Mouse (Mus musculus) stomach, embryonic 16.5 days (tissue): ENCODE measurements around the gene Irf2. TPM values are rescaled to one million over a fixed set of nuclear protein-coding genes. Genes with fewer than 3 reads are reported as not detected.

Experiments used
- ATAC-seq: fragments of 200-750 bp; cut with Nextera tagmentation; 2 replicates; pipeline ENCODE4 v1.8.0; 2017; ENCODE audit warnings: moderate number of reproducible peaks, moderate TSS enrichment; ENCODE audit not compliant: insufficient read depth, low FRiP score
- H3K27ac ChIP-seq: fragments of 300-500 bp; sonication (generic); 2 replicates; pipeline ENCODE4 v1.5.1; 2014; ENCODE audit warnings: low read length
- H3K27me3 ChIP-seq: fragments of 300-500 bp; sonication (generic); 2 replicates; pipeline ENCODE4 v1.6.1; 2014; ENCODE audit warnings: low read length, control low read depth, mixed read lengths; ENCODE audit not compliant: control insufficient read depth, insufficient read depth
- H3K36me3 ChIP-seq: fragments of 300-500 bp; sonication (generic); 2 replicates; pipeline ENCODE4 v1.6.1; 2014; ENCODE audit warnings: low read length; ENCODE audit not compliant: control insufficient read depth, insufficient read depth
- H3K4me1 ChIP-seq: fragments of 300-500 bp; sonication (generic); 2 replicates; pipeline ENCODE4 v1.6.1; 2014; ENCODE audit warnings: low read length, control low read depth, mixed read lengths; ENCODE audit not compliant: control insufficient read depth, insufficient read depth
- H3K4me2 ChIP-seq: fragments of 300-500 bp; sonication (generic); 2 replicates; pipeline ENCODE4 v1.6.1; 2014; ENCODE audit warnings: low read depth, low read length, mixed read lengths
- H3K4me3 ChIP-seq: fragments of 300-500 bp; sonication (generic); replicated peaks from 2 replicates; pipeline ENCODE4 v1.5.1; 2014; ENCODE audit warnings: mild to moderate bottlenecking, low read length
- H3K9ac ChIP-seq: fragments of 300-500 bp; sonication (generic); 2 replicates; pipeline ENCODE4 v1.6.1; 2014; ENCODE audit warnings: low read length
- H3K9me3 ChIP-seq: fragments of 300-500 bp; sonication (generic); replicated peaks from 2 replicates; pipeline ENCODE4 v1.6.1; 2016; ENCODE audit warnings: low read length, control low read depth; ENCODE audit not compliant: control insufficient read depth
- WGBS: fragments of 180-500 bp; shearing (Covaris S2); extraction: QIAGEN DNeasy Blood & Tissue Kit; methylation state at CpG from one replicate; pipeline ENCODE4 v1.1.7; 2014; 5-methylcytosine and 5-hydroxymethylcytosine counted together
- polyA plus RNA-seq: library from polyadenylated mRNA; unstranded; fragments of >200 nt; fragmentation: Nextera tagmentation; extraction: Ambion mirVana; gene quantifications from 2 replicates; pipeline ENCODE4 v1.2.1, GENCODE M21; 2015

Gene Irf2
- polyA plus RNA-seq, 1 experiment from 2014 or later: 27.5 TPM

DNA sequence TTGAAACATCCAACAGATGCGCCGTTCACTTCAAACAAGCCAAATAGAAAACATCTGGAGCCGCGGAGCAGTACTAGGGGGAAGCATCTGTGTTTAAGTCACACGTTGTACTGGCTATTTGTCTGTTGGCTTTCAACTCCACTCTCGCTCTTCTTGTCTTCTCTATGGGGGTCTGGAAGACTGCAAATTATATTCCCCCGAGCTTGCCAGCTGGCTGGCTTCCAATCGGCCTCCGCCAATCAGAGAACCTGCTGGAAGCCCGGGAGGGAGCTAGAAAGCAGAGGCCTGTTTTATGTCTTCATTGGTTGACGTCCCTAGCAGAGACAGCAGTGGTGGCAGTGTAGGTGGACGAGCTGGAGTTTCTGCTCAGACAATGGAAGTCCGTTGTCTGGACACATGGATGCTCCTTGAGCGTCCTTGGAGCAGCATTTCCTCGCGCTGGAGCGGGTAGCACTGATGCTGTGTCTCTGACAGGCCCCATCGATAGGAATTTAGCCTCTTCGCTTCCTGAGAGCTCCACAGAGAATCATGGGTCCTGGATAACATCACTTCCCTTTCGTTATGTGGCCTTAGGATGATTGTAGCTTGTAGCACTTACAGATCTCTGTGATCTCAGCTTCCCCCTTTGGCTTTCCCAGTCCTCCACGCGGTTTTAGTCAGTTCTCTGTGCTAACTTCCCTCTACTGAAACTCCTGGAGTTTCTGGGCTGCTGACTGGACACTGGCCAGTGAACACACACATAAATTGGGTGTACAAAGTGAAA lies 153.2 kb downstream of the Irf2 start:
- H3K27me3 ChIP-seq: no peaks in the 10 kb centered on the region
- peak; percentile 87 for ATAC-seq
- no peaks in the 10 kb centered on the region for H3K36me3 ChIP-seq
- H3K9me3 ChIP-seq: no peaks in the 10 kb centered on the region
- peak overlapping the region; percentile 44; the same call in 1 of the 2 replicates for H3K9ac ChIP-seq
- peak overlapping the region; percentile 40 for H3K4me2 ChIP-seq
- 0 out of 2 replicates have a peak overlapping the region, but pooled peaks have one; percentile 9 for H3K4me3 ChIP-seq
- 44% methylated on average over 22 of the region's 22 CpGs for WGBS
- peak overlapping the region; percentile 93 for H3K27ac ChIP-seq
- H3K4me1 ChIP-seq: peaks cover 30% of the 10 kb centered on the region

DNA sequence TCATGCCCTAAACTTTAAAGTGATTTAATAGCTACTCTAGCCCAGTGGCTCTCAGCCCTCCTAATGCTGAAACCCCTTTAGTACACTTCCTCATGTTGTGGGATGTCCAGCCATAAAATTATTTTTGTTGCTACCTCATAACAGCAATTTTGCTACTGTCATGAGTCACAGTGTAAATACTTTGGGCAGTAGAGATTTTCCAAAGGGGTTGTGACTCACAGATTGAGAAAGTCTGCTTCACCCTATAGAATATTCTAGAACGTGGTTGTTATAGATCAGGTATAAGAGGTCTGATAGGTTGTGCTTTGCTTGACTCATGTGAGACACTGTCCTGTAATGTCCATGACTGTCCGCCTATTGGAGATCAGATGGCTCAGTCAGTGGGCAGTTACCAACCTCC lies 154.9 kb downstream of the Irf2 start:
- no peaks in the 10 kb centered on the region for H3K36me3 ChIP-seq
- H3K4me1 ChIP-seq: peaks cover 13% of the 10 kb centered on the region; the same call in 1 of the 2 replicates
- H3K4me2 ChIP-seq: no peak overlapping the region
- H3K27ac ChIP-seq: no peak overlapping the region
- no peak overlapping the region for H3K4me3 ChIP-seq
- no peaks in the 10 kb centered on the region for H3K27me3 ChIP-seq
- H3K9me3 ChIP-seq: no peaks in the 10 kb centered on the region
- ATAC-seq: no peak
- 91% methylated on average over 2 of the region's 2 CpGs for WGBS
- H3K9ac ChIP-seq: no peak overlapping the region

DNA sequence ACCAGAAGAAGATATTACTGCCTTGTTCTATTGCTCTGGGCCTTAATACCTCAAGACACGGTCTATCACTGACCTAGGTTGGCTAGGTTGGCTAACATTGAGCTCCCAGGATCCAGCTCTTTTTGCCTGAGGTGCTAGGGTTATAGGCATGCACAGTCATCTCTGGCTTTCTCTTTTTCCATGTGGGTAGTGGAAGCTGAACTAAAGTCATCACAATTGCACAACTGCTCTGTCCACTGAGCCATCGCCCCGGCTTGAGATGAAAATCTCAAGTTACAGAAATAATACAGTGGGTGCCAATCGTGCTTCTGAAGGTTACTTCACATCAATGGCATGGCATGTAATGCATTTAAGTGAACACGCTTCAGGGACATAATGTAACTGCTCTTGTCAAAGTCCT lies 156.5 kb downstream of the Irf2 start:
- H3K27ac ChIP-seq: no peak overlapping the region
- WGBS: 89% methylated on average over 5 of the region's 5 CpGs
- H3K36me3 ChIP-seq: no peaks in the 10 kb centered on the region

DNA sequence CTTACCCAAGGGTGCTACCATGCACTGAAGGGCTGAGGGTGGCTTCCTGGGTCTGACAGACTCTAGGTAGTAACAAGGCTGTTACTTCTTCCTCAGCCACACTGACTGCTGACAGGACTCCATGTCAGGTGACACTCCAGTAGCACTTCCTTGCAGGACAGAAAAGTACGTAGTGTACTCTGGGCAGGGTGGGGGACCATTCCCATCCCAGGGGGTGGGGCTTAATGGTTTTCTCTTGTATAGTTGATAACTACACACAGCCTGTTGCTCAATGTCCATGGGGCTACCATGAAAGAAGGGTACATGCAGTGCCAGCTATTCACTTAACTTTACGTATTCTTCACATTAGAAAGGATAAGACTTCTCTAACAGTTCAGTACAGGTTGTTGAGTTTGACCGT lies 157.2 kb downstream of the Irf2 start:
- Histone ChIP-seq H3K4me3 (no peak overlapping the region), H3K9ac (no peak overlapping the region), H3K27me3 (no peaks in the 10 kb centered on the region), H3K27ac (no peak overlapping the region), H3K4me1 (0 out of 2 replicates have a peak, but pooled peaks cover 12% of the 10 kb centered on the region), H3K4me2 (no peak overlapping the region), H3K9me3 (no peaks in the 10 kb centered on the region), H3K36me3 (no peaks in the 10 kb centered on the region)
- no peak for ATAC-seq
- 89% methylated on average over 3 of the region's 3 CpGs for WGBS

More for the DNA sequence above, 156.5 kb downstream of the Irf2 start:
- Histone ChIP-seq H3K9ac (no peak overlapping the region), H3K9me3 (no peaks in the 10 kb centered on the region), H3K4me3 (no peak overlapping the region), H3K4me2 (no peak overlapping the region), H3K27me3 (no peaks in the 10 kb centered on the region), H3K4me1 (0 out of 2 replicates have a peak, but pooled peaks cover 13% of the 10 kb centered on the region)
- ATAC-seq: no peak

Other genes with a start within 250 kb of the Irf2 start
- 11.2 and 15.1 TPM in 2 replicates for gene Cenpu, start 187.7 kb upstream of the Irf2 start, polyA plus RNA-seq
- gene Primpol, start 122.5 kb upstream of the Irf2 start, polyA plus RNA-seq: 13.1 and 14.6 TPM in 2 replicates
- gene Casp3, start 122.4 kb upstream of the Irf2 start, polyA plus RNA-seq: 59.8 and 65.4 TPM in 2 replicates
- 0.15 and 0.23 TPM in 2 replicates for gene Enpp6, start 247.2 kb downstream of the Irf2 start, polyA plus RNA-seq